Comparison of ENCODE assay signal across 8 mouse cellular contexts in the genomic region with DNA sequence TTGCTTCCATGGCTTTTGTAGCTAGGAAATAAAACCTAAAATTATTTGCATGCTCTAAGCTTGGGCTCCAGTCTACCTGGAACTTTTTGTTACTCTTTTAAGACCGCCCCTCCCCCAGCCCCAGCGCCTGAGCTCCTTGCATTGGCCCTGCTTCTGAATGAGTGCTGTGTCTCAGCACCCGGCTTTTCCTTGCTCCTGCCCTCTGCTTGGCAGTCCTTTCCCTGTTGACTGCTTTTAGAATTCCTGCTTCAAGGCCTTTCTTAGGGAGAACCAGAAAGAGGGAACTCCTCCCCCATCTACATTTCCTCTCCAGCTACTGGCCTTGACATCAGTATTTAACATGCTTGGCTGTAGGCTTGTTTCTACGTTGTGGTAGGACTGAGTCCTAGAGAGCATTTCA. TPM values are rescaled to one million over a fixed set of nuclear protein-coding genes. Genes with fewer than 3 reads are reported as not detected.
DNase-seq lines count a peak whose midpoint lies in the region; ATAC-seq and TF ChIP-seq lines count a peak whose summit lies in the region.

No protein-coding gene starts in this region.

- H3K36me3 ChIP-seq in heart, embryonic 14.5 days (ENCODE audit: control insufficient read depth, insufficient read depth, low read length) = no peaks in the 10 kb centered on the region
- H3K36me3 ChIP-seq in CH12.LX (replicated peaks in 1 of 2; ENCODE audit: control insufficient read depth in 1 of 2, insufficient read depth in 1 of 2, low read length in 1 of 2) = no peaks in the 10 kb centered on the region
- no peaks in the 10 kb centered on the region; the same call in none of the 2 replicates for H3K36me3 ChIP-seq in testis, adult 2 months (ENCODE audit: control insufficient read depth, insufficient read depth, low read length)

- H3K9me3 ChIP-seq in heart, embryonic 14.5 days (ENCODE audit: control insufficient read depth, low read length) = no peaks in the 10 kb centered on the region
- H3K9me3 ChIP-seq in CH12.LX (replicated peaks; ENCODE audit: low read length) = no peaks in the 10 kb centered on the region

- no peak for TF ChIP-seq POLR2A in CH12.LX (IDR thresholded peaks at IDR 0.05; ENCODE audit: low read depth, low read length)
- no peak for TF ChIP-seq POLR2A in embryonic fibroblast, embryonic 13.5 days (IDR thresholded peaks at IDR 0.05; ENCODE audit: low read depth, low read length)
- no peak for TF ChIP-seq POLR2A in testis, adult 2 months (IDR thresholded peaks at IDR 0.05; ENCODE audit: control insufficient read depth, low read depth, low read length)

- H3K4me2 ChIP-seq in heart, embryonic 14.5 days (ENCODE audit: low read length) = 0 out of 2 replicates have a peak overlapping the region, but pooled peaks have one; percentile 2
- peak overlapping the region; percentile 55 for H3K4me2 ChIP-seq in CH12.LX (ENCODE audit: insufficient read depth, low read depth, poor library complexity, severe bottlenecking)

- dilution Hi-C loops in CH12.LX (cut with MboI; ENCODE audit: extremely low pct_ligation_motif_present, extremely low pct_unique_long_range_greater_than_20kb, low sequenced_read_pairs) = no loop called here

- no peak for TF ChIP-seq CTCF in CH12.LX (conservative IDR thresholded peaks at IDR 0.05 in 1 of 2, IDR thresholded peaks at IDR 0.05 in 1 of 2; ENCODE audit: low read depth in 2 of 2, low read length in 2 of 2)
- TF ChIP-seq CTCF in embryonic fibroblast, embryonic 13.5 days (IDR thresholded peaks at IDR 0.05; ENCODE audit: borderline replicate concordance, insufficient read depth, low read length) = no peak
- no peak for TF ChIP-seq CTCF in testis, adult 2 months (IDR thresholded peaks at IDR 0.05; ENCODE audit: control insufficient read depth, insufficient read depth, insufficient replicate concordance, low read depth, low read length)

- H3K79me2 ChIP-seq in CH12.LX (replicated peaks; ENCODE audit: control insufficient read depth, extremely low read depth, insufficient read depth, poor library complexity, severe bottlenecking) = peaks cover 18% of the 10 kb centered on the region

- in situ Hi-C loops in CH12.LX (cut with MboI; ENCODE audit: low pct_ligation_motif_present, low pct_unique_long_range_greater_than_20kb, low sequenced_read_pairs) = no loop called here

- no peak for DNase-seq in heart, adult 18-20 months
- DNase-seq in CH12.LX (ENCODE audit: extremely low read depth) = no peak
- DNase-seq in left cerebral cortex, postnatal 14 days (ENCODE audit: low spot score in 2 of 2) = peak; percentile 38 to 45
- no peak for DNase-seq in cerebellum, adult 8-10 months

- H3K4me1 ChIP-seq in heart, embryonic 14.5 days (ENCODE audit: control insufficient read depth in 2 of 2, insufficient read depth in 2 of 2, low read length in 2 of 2) = peaks cover 8 to 24% of the 10 kb centered on the region in 2 experiments
- peaks cover 12 to 30% of the 10 kb centered on the region in 2 experiments for H3K4me1 ChIP-seq in CH12.LX (ENCODE audit: control insufficient read depth in 1 of 2, insufficient read depth in 2 of 2)
- peaks cover 7% of the 10 kb centered on the region; the same call in 1 of the 2 replicates for H3K4me1 ChIP-seq in embryonic fibroblast, embryonic 13.5 days (ENCODE audit: control insufficient read depth, insufficient read depth, low read length)
- H3K4me1 ChIP-seq in testis, adult 2 months (ENCODE audit: control insufficient read depth, insufficient read depth, low read length) = peaks cover 12% of the 10 kb centered on the region

- TF ChIP-seq EP300 in CH12.LX (IDR thresholded peaks at IDR 0.05; ENCODE audit: low read length) = no peak

- no peak overlapping the region for H3K9ac ChIP-seq in heart, embryonic 14.5 days (ENCODE audit: low read length)
- 0 out of 2 replicates have a peak overlapping the region, but pooled peaks have one; percentile 23 for H3K9ac ChIP-seq in CH12.LX (ENCODE audit: insufficient read depth, low read depth)

- H3K27me3 ChIP-seq in heart, embryonic 14.5 days (ENCODE audit: control insufficient read depth, insufficient read depth, low read length) = no peaks in the 10 kb centered on the region
- H3K27me3 ChIP-seq in CH12.LX (replicated peaks) = no peaks in the 10 kb centered on the region
- no peaks in the 10 kb centered on the region for H3K27me3 ChIP-seq in testis, adult 2 months (ENCODE audit: control insufficient read depth, insufficient read depth, low read length)

- no peak overlapping the region for H3K4me3 ChIP-seq in heart, embryonic 14.5 days (ENCODE audit: control insufficient read depth in 1 of 2, insufficient read depth in 1 of 2, low read depth in 1 of 2, low read length in 2 of 2)
- no peak overlapping the region for H3K4me3 ChIP-seq in CH12.LX (replicated peaks in 1 of 3; ENCODE audit: low read depth in 2 of 3, low read length in 2 of 3, poor library complexity in 1 of 3)
- H3K4me3 ChIP-seq in embryonic fibroblast, embryonic 13.5 days (ENCODE audit: insufficient read depth, low read length) = no peak overlapping the region; the same call in 1 of the 2 replicates
- H3K4me3 ChIP-seq in testis, adult 2 months (ENCODE audit: control insufficient read depth, low read depth, low read length) = no peak overlapping the region

- 27% methylated on average over 4 of the region's 4 CpGs for WGBS in heart, embryonic 14.5 days

- ATAC-seq in heart, embryonic 14.5 days (ENCODE audit: insufficient number of reproducible peaks, insufficient read depth, low FRiP score, low read depth) = no peak
- ATAC-seq in inflammation-experienced regulatory T-cells, adult 6 months = no peak

- no peak for TF ChIP-seq RAD21 in CH12.LX (IDR thresholded peaks at IDR 0.05; ENCODE audit: low read depth, low read length)

- no peak overlapping the region; a peak in 1 of 4 replicates for H3K27ac ChIP-seq in heart, embryonic 14.5 days (replicated peaks in 1 of 2; ENCODE audit: control insufficient read depth in 1 of 2, insufficient read depth in 1 of 2, low read depth in 2 of 2, low read length in 2 of 2)
- no peak overlapping the region for H3K27ac ChIP-seq in CH12.LX (ENCODE audit: insufficient read depth, low read depth)
- H3K27ac ChIP-seq in embryonic fibroblast, embryonic 13.5 days (ENCODE audit: insufficient read depth, low read length) = peak overlapping the region; percentile 49; the same call in 1 of the 2 replicates
- H3K27ac ChIP-seq in testis, adult 2 months (ENCODE audit: control insufficient read depth, insufficient read depth, low read depth, low read length) = peak overlapping the region; percentile 32; the same call in 1 of the 2 replicates

- intact Hi-C loops in left cerebral cortex, postnatal 14 days (cut with DNase I) = no loop called here

TF ChIP-seq in CH12.LX, 34 proteins besides CTCF, POLR2A, EP300 and RAD21:
- no peak for TF ChIP-seq MEF2A (IDR thresholded peaks at IDR 0.05; ENCODE audit: borderline replicate concordance, low read depth, low read length)
- no peak for TF ChIP-seq ELF1 (IDR thresholded peaks at IDR 0.05; ENCODE audit: low read depth, low read length)
- TF ChIP-seq JUN (IDR thresholded peaks at IDR 0.05; ENCODE audit: insufficient read depth, low read depth, low read length) = no peak
- no peak for TF ChIP-seq ZMIZ1 (IDR thresholded peaks at IDR 0.05; ENCODE audit: low read depth, low read length)

RNA-seq across cellular contexts. Expression of gene Chka, which starts 4.0 kb away (rescaled TPM):
- 25.5 and 27.2 TPM in 2 replicates for polyA plus RNA-seq in heart, embryonic 14.5 days (2014; fragmentation: Nextera tagmentation; extraction: Ambion mirVana)
- 10 to 100 TPM; 11.8 to 15.5 TPM for total RNA-seq in heart, adult 18-20 months (2021)
- total RNA-seq in CH12.LX (2012; rRNA removed) (10.1 and 10.3 TPM in 2 replicates), CH12.LX (2014; rRNA removed) (7.6 and 8.0 TPM in 2 replicates)
- 11.6 and 13.0 TPM in 2 replicates for polyA plus RNA-seq in CH12.LX (2012; ENCODE audit: insufficient read length, low read depth)
- 48.4 and 65.0 TPM in 2 replicates for polyA plus RNA-seq in embryonic fibroblast, embryonic 13.5 days (2011; ENCODE audit: insufficient read length, low read depth, missing spikeins)
- 10 to 100 TPM; 75.5 to 99.5 TPM for total RNA-seq in left cerebral cortex, postnatal 14 days (2021)
- 85.7 and 90.2 TPM in 2 replicates for polyA plus RNA-seq in testis, adult 2 months (2012; rRNA removed)
- polyA plus RNA-seq in inflammation-experienced regulatory T-cells, adult 6 months (2017; shearing (Covaris generic)) = 1 to 10 TPM; 1.6 to 4.9 (median 4.3) TPM

RNA-seq across cellular contexts. Expression of gene Tcirg1, which starts 51.3 kb away (rescaled TPM):
- 16.1 and 17.1 TPM in 2 replicates for polyA plus RNA-seq in heart, embryonic 14.5 days (2014; fragmentation: Nextera tagmentation; extraction: Ambion mirVana)
- 1 to 10 TPM; 8.0 to 9.2 TPM for total RNA-seq in heart, adult 18-20 months (2021)
- 46.6 and 53.2 TPM in 2 replicates for total RNA-seq in CH12.LX (2012; rRNA removed)
- total RNA-seq in CH12.LX (2014; rRNA removed) = 48.5 and 51.6 TPM in 2 replicates
- 62.8 and 67.2 TPM in 2 replicates for polyA plus RNA-seq in CH12.LX (2012; ENCODE audit: insufficient read length, low read depth)
- polyA plus RNA-seq in embryonic fibroblast, embryonic 13.5 days (2011; ENCODE audit: insufficient read length, low read depth, missing spikeins) = 56.8 and 60.7 TPM in 2 replicates
- total RNA-seq in left cerebral cortex, postnatal 14 days (2021) = 10 to 100 TPM; 14.4 to 16.1 TPM
- polyA plus RNA-seq in testis, adult 2 months (2012; rRNA removed) = 11.2 and 11.4 TPM in 2 replicates
- polyA plus RNA-seq in inflammation-experienced regulatory T-cells, adult 6 months (2017; shearing (Covaris generic)) = 10 to 100 TPM; 57.2 to 85.0 (median 60.4) TPM

RNA-seq across cellular contexts. Expression of gene Ndufs8, which starts 57.0 kb away (rescaled TPM):
- 479 and 507 TPM in 2 replicates for polyA plus RNA-seq in heart, embryonic 14.5 days (2014; fragmentation: Nextera tagmentation; extraction: Ambion mirVana)
- total RNA-seq in heart, adult 18-20 months (2021) = 100 to 1,000 TPM; 489 to 502 TPM
- 216 TPM in 2 replicates for total RNA-seq in CH12.LX (2012; rRNA removed)
- 196 and 248 TPM in 2 replicates for total RNA-seq in CH12.LX (2014; rRNA removed)
- 182 and 195 TPM in 2 replicates for polyA plus RNA-seq in CH12.LX (2012; ENCODE audit: insufficient read length, low read depth)
- polyA plus RNA-seq in embryonic fibroblast, embryonic 13.5 days (2011; ENCODE audit: insufficient read length, low read depth, missing spikeins) = 97.0 and 108 TPM in 2 replicates
- 100 to 1,000 TPM; 134 to 149 TPM for total RNA-seq in left cerebral cortex, postnatal 14 days (2021)
- polyA plus RNA-seq in testis, adult 2 months (2012; rRNA removed) = 69.9 and 91.3 TPM in 2 replicates
- polyA plus RNA-seq in inflammation-experienced regulatory T-cells, adult 6 months (2017; shearing (Covaris generic)) = 100 to 1,000 TPM; 219 to 266 (median 256) TPM

Comparison
In these comparisons a context has a peak if more than half of its experiments do, and no peak if none do; other contexts are left out.
1. H3K27ac ChIP-seq: peak in embryonic fibroblast, embryonic 13.5 days (single experiment) and testis, adult 2 months (single experiment); none in heart, embryonic 14.5 days (0 of 2) and CH12.LX (single experiment).
2. DNase-seq: peak in left cerebral cortex, postnatal 14 days (2 of 2); none in heart, adult 18-20 months (0 of 2), CH12.LX (single experiment) and cerebellum, adult 8-10 months (single experiment).